Mouse (Mus musculus) frontal cortex, adult (tissue): Measurements from ENCODE around the gene Arap2.

ENCODE experiments used
- ATAC-seq: cut with Nextera tagmentation; 2 replicates; pipeline ENCODE4 v1.9.2; 2017; ENCODE audit warnings: mild to moderate bottlenecking, moderate library complexity, mixed read lengths; ENCODE audit not compliant: low TSS enrichment

The Arap2 gene

GRCm38 (mm10) chr5:62765784-62766701 is at the start of gene Arap2:
Gene Arap2 (minus strand): TSS chr5:62766159.
- peak; percentile 58 for ATAC-seq

- ATAC-seq, result peak; percentile 55; the same call in 1 of the 2 replicates
Measured at GRCm38 (mm10) chr5:62815741-62816140, 49.8 kb upstream of the Arap2 start.

GRCm38 (mm10) chr5:62814072-62814414 is 48.1 kb upstream of the Arap2 start:
- ATAC-seq, result peak; percentile 39

GRCm38 (mm10) chr5:62813402-62814071 is 47.6 kb upstream of the Arap2 start, which contains the start of gene Dthd1:
Gene Dthd1 (plus strand): TSS chr5:62813823.
- ATAC-seq, result peak; percentile 80

GRCm38 (mm10) chr5:62792776-62793175 is 26.8 kb upstream of the Arap2 start:
- peak; percentile 96 for ATAC-seq

GRCm38 (mm10) chr5:62790921-62791564 is 25.1 kb upstream of the Arap2 start:
- ATAC-seq, result no peak

- ATAC-seq, result no peak
Measured at GRCm38 (mm10) chr5:62786809-62787208, 20.9 kb upstream of the Arap2 start.

GRCm38 (mm10) chr5:62778682-62779081 is 12.7 kb upstream of the Arap2 start:
- ATAC-seq, result peak; percentile 50

GRCm38 (mm10) chr5:62777804-62778203 is 11.8 kb upstream of the Arap2 start:
- peak; percentile 90 for ATAC-seq

- peak; percentile 72 for ATAC-seq
Measured at GRCm38 (mm10) chr5:62771775-62772599, 6.0 kb upstream of the Arap2 start.

GRCm38 (mm10) chr5:62765459-62765783 is 538 bp downstream of the Arap2 start:
- ATAC-seq, result peak; percentile 10; the same call in 1 of the 2 replicates

- ATAC-seq, result no peak
Measured at GRCm38 (mm10) chr5:62764161-62764560, 1.8 kb downstream of the Arap2 start.

- ATAC-seq, result no peak
Measured at GRCm38 (mm10) chr5:62763046-62763445, 2.9 kb downstream of the Arap2 start.

GRCm38 (mm10) chr5:62762298-62762960 is 3.5 kb downstream of the Arap2 start:
- peak; percentile 28 for ATAC-seq

- ATAC-seq, result no peak
Measured at GRCm38 (mm10) chr5:62760791-62761504, 5.0 kb downstream of the Arap2 start.

- no peak for ATAC-seq
Measured at GRCm38 (mm10) chr5:62755808-62756527, 10.0 kb downstream of the Arap2 start.

- peak; percentile 71 for ATAC-seq
Measured at GRCm38 (mm10) chr5:62752934-62753333, 13.0 kb downstream of the Arap2 start.

GRCm38 (mm10) chr5:62751692-62752091 is 14.3 kb downstream of the Arap2 start:
- no peak for ATAC-seq

- no peak for ATAC-seq
Measured at GRCm38 (mm10) chr5:62748168-62748567, 17.8 kb downstream of the Arap2 start.
